9 mouse cellular contexts compared by ENCODE assay signal in genomic region chr7:19769001-19769400, GRCm38 (mm10). TPM values are rescaled to one million over a fixed set of nuclear protein-coding genes. Genes with fewer than 3 reads are reported as not detected.
A peak's percentile ranks its signal among the peaks of the same experiment; 100 is the strongest.
DNase-seq lines count a peak whose midpoint lies in the region; ATAC-seq and TF ChIP-seq lines count a peak whose summit lies in the region.
"Had no signal": no experiment of that assay in that cellular context is flagged by ENCODE, and none has a peak within 500 bp of the region (broad histone marks: within the 10 kb centered on the region; RNA-seq: fewer than 3 reads in every experiment).

No protein-coding gene starts in this region.

- H3K27ac ChIP-seq in heart, adult 2 months: peak overlapping the region; percentile 96
- no peak overlapping the region for H3K27ac ChIP-seq in midbrain, embryonic 10.5 days (replicated peaks)
- no peak overlapping the region for H3K27ac ChIP-seq in midbrain, embryonic 11.5 days (ENCODE audit: low read depth, low read length)
- 0 out of 2 replicates have a peak overlapping the region, but pooled peaks have one; percentile 22 for H3K27ac ChIP-seq in stomach, embryonic 14.5 days (ENCODE audit: low read length)

- WGBS in heart, adult 2 months: 15% methylated on average over 4 of the region's 4 CpGs
- 22% methylated on average over 4 of the region's 4 CpGs for WGBS in midbrain, embryonic 10.5 days
- WGBS in midbrain, embryonic 11.5 days: 27% methylated on average over 4 of the region's 4 CpGs
- 13% methylated on average over 4 of the region's 4 CpGs for WGBS in stomach, embryonic 14.5 days

- H3K27me3 ChIP-seq in heart, adult 2 months (ENCODE audit: control insufficient read depth, insufficient read depth, low read length): no peaks in the 10 kb centered on the region
- peaks cover 43% of the 10 kb centered on the region for H3K27me3 ChIP-seq in midbrain, embryonic 10.5 days (ENCODE audit: low read depth, poor library complexity, severe bottlenecking)
- H3K27me3 ChIP-seq in midbrain, embryonic 11.5 days (ENCODE audit: control insufficient read depth, insufficient read depth, low read length): peaks cover 24% of the 10 kb centered on the region
- no peaks in the 10 kb centered on the region for H3K27me3 ChIP-seq in stomach, embryonic 14.5 days (ENCODE audit: control insufficient read depth, insufficient read depth, low read length)

- H3K9me3 ChIP-seq in midbrain, embryonic 10.5 days (replicated peaks): 0 out of 2 replicates have a peak, but pooled peaks cover 2% of the 10 kb centered on the region
- no peaks in the 10 kb centered on the region for H3K9me3 ChIP-seq in midbrain, embryonic 11.5 days (ENCODE audit: control insufficient read depth, low read length)
- H3K9me3 ChIP-seq in stomach, embryonic 14.5 days (ENCODE audit: control insufficient read depth, low read depth, low read length): no peaks in the 10 kb centered on the region

- ATAC-seq in midbrain, embryonic 11.5 days (ENCODE audit: low FRiP score): no peak
- ATAC-seq in stomach, embryonic 14.5 days (ENCODE audit: insufficient number of reproducible peaks, insufficient read depth, low FRiP score, low read depth): peak; percentile 70

- peak overlapping the region; percentile 93 for H3K4me3 ChIP-seq in heart, adult 2 months
- H3K4me3 ChIP-seq in midbrain, embryonic 10.5 days: peak overlapping the region; percentile 62; the same call in 1 of the 2 replicates
- no peak overlapping the region for H3K4me3 ChIP-seq in midbrain, embryonic 11.5 days (ENCODE audit: low read depth, low read length)
- H3K4me3 ChIP-seq in stomach, embryonic 14.5 days (ENCODE audit: low read depth, low read length): peak overlapping the region; percentile 62

- no peak for TF ChIP-seq EP300 in heart, adult 2 months (IDR thresholded peaks at IDR 0.05; ENCODE audit: insufficient read depth, low read depth, low read length)

- no peak for TF ChIP-seq CTCF in heart, adult 2 months (IDR thresholded peaks at IDR 0.05)

- TF ChIP-seq POLR2A in heart, adult 2 months (IDR thresholded peaks at IDR 0.05; ENCODE audit: insufficient read depth, low read depth, low read length): no peak

- peak overlapping the region; percentile 91 for H3K9ac ChIP-seq in heart, adult 2 months (ENCODE audit: low read depth, low read length)
- H3K9ac ChIP-seq in midbrain, embryonic 11.5 days (ENCODE audit: low read length): no peak overlapping the region
- no peak overlapping the region for H3K9ac ChIP-seq in stomach, embryonic 14.5 days (replicated peaks; ENCODE audit: low read depth, low read length)

- DNase-seq in heart, adult 2 months: no peak
- DNase-seq in heart, adult 9 months (ENCODE audit: low spot score in 2 of 2): no peak
- DNase-seq in midbrain, embryonic 10.5 days (ENCODE audit: low spot score): no peak
- DNase-seq in midbrain, embryonic 11.5 days (ENCODE audit: low spot score, missing footprints): no peak
- DNase-seq in kidney, postnatal 10 days: peak; percentile 65
- no peak for DNase-seq in right cerebral cortex, postnatal 4 days
- DNase-seq in frontal cortex, postnatal 14 days (ENCODE audit: low spot score in 2 of 2): no peak

- H3K79me2 ChIP-seq in heart, adult 2 months (replicated peaks; ENCODE audit: control insufficient read depth, insufficient read depth, low read length): no peaks in the 10 kb centered on the region; the same call in 1 of the 2 replicates

- no peak overlapping the region for H3K4me2 ChIP-seq in midbrain, embryonic 11.5 days
- H3K4me2 ChIP-seq in stomach, embryonic 14.5 days (replicated peaks; ENCODE audit: low read depth, low read length): peak overlapping the region; percentile 91

- H3K36me3 ChIP-seq in heart, adult 2 months (ENCODE audit: control insufficient read depth, insufficient read depth, low read length): peaks cover 5% of the 10 kb centered on the region
- 0 out of 2 replicates have a peak, but pooled peaks cover 5% of the 10 kb centered on the region for H3K36me3 ChIP-seq in midbrain, embryonic 10.5 days
- no peaks in the 10 kb centered on the region for H3K36me3 ChIP-seq in midbrain, embryonic 11.5 days (ENCODE audit: control insufficient read depth, insufficient read depth, low read length)
- peaks cover 16% of the 10 kb centered on the region for H3K36me3 ChIP-seq in stomach, embryonic 14.5 days (ENCODE audit: control insufficient read depth, insufficient read depth, low read length)

- intact Hi-C loops in heart, adult 2 months (cut with DNase I): loop anchor here (2.0 kb wide), 1 partner anchor 14 kb away; no protein-coding TSS in a partner anchor

- H3K4me1 ChIP-seq in heart, adult 2 months (ENCODE audit: control insufficient read depth, insufficient read depth, low read length): peaks cover 16% of the 10 kb centered on the region
- H3K4me1 ChIP-seq in midbrain, embryonic 10.5 days: peaks cover 30% of the 10 kb centered on the region
- H3K4me1 ChIP-seq in midbrain, embryonic 11.5 days (ENCODE audit: control insufficient read depth, insufficient read depth, low read length): peaks cover 13% of the 10 kb centered on the region
- peaks cover 26% of the 10 kb centered on the region for H3K4me1 ChIP-seq in stomach, embryonic 14.5 days (ENCODE audit: control insufficient read depth, insufficient read depth, low read length)

RNA-seq across cellular contexts. Expression of gene Bcam, which starts 1.8 kb away (rescaled TPM):
- 100 to 1,000 TPM; 190 to 214 TPM for total RNA-seq in heart, adult 2 months (2021)
- polyA plus RNA-seq in heart, adult 2 months (2012; rRNA removed): 240 and 262 TPM in 2 replicates
- polyA plus RNA-seq in midbrain, embryonic 10.5 days (2016; fragmentation: Nextera tagmentation; extraction: Ambion mirVana): 25.3 and 32.2 TPM in 2 replicates
- polyA plus RNA-seq in midbrain, embryonic 11.5 days (2014; fragmentation: Nextera tagmentation; extraction: Ambion mirVana): 11.7 and 13.2 TPM in 2 replicates
- 156 and 164 TPM in 2 replicates for polyA plus RNA-seq in stomach, embryonic 14.5 days (2014; fragmentation: Nextera tagmentation; extraction: Ambion mirVana)

RNA-seq across cellular contexts. Expression of gene Nectin2, which starts 18.7 kb away (rescaled TPM):
- total RNA-seq in heart, adult 2 months (2021): 10 to 100 TPM; 30.2 to 41.4 TPM
- polyA plus RNA-seq in heart, adult 2 months (2012; rRNA removed): 29.4 and 30.7 TPM in 2 replicates
- 76.4 and 88.7 TPM in 2 replicates for polyA plus RNA-seq in midbrain, embryonic 10.5 days (2016; fragmentation: Nextera tagmentation; extraction: Ambion mirVana)
- polyA plus RNA-seq in midbrain, embryonic 11.5 days (2014; fragmentation: Nextera tagmentation; extraction: Ambion mirVana): 48.0 and 52.8 TPM in 2 replicates
- polyA plus RNA-seq in stomach, embryonic 14.5 days (2014; fragmentation: Nextera tagmentation; extraction: Ambion mirVana): 106 and 113 TPM in 2 replicates

RNA-seq across cellular contexts. Expression of gene Cblc, which starts 27.6 kb away (rescaled TPM):
- under 1 TPM; 0.63 to 0.77 TPM for total RNA-seq in heart, adult 2 months (2021)
- 0.41 and 1.2 TPM in 2 replicates for polyA plus RNA-seq in heart, adult 2 months (2012; rRNA removed)
- 0.62 and 0.70 TPM in 2 replicates for polyA plus RNA-seq in midbrain, embryonic 10.5 days (2016; fragmentation: Nextera tagmentation; extraction: Ambion mirVana)
- polyA plus RNA-seq in midbrain, embryonic 11.5 days (2014; fragmentation: Nextera tagmentation; extraction: Ambion mirVana): not detected in 2 replicates
- polyA plus RNA-seq in stomach, embryonic 14.5 days (2014; fragmentation: Nextera tagmentation; extraction: Ambion mirVana): 15.1 and 17.7 TPM in 2 replicates
- polyA plus RNA-seq: C2C12 had no signal

RNA-seq across cellular contexts. Expression of gene Bcl3, which starts 53.6 kb away (rescaled TPM):
- total RNA-seq in heart, adult 2 months (2021): 1 to 10 TPM; 3.5 to 6.1 TPM
- 11.9 and 14.0 TPM in 2 replicates for polyA plus RNA-seq in heart, adult 2 months (2012; rRNA removed)
- 1.1 and 1.8 TPM in 2 replicates for polyA plus RNA-seq in midbrain, embryonic 10.5 days (2016; fragmentation: Nextera tagmentation; extraction: Ambion mirVana)
- 0.47 and 0.67 TPM in 2 replicates for polyA plus RNA-seq in midbrain, embryonic 11.5 days (2014; fragmentation: Nextera tagmentation; extraction: Ambion mirVana)
- polyA plus RNA-seq in stomach, embryonic 14.5 days (2014; fragmentation: Nextera tagmentation; extraction: Ambion mirVana): 10.7 and 11.5 TPM in 2 replicates

RNA-seq across cellular contexts. Expression of gene Tomm40, which starts 53.8 kb away (rescaled TPM):
- 10 to 100 TPM; 92.7 to 98.2 TPM for total RNA-seq in heart, adult 2 months (2021)
- 81.9 and 91.2 TPM in 2 replicates for polyA plus RNA-seq in heart, adult 2 months (2012; rRNA removed)
- polyA plus RNA-seq in midbrain, embryonic 10.5 days (2016; fragmentation: Nextera tagmentation; extraction: Ambion mirVana): 189 and 210 TPM in 2 replicates
- polyA plus RNA-seq in midbrain, embryonic 11.5 days (2014; fragmentation: Nextera tagmentation; extraction: Ambion mirVana): 113 and 138 TPM in 2 replicates
- polyA plus RNA-seq in stomach, embryonic 14.5 days (2014; fragmentation: Nextera tagmentation; extraction: Ambion mirVana): 91.2 and 108 TPM in 2 replicates

Comparison
In these comparisons a context has a peak if more than half of its experiments do, and no peak if none do; other contexts are left out.
1. H3K27ac ChIP-seq: peak in heart, adult 2 months (single experiment) and stomach, embryonic 14.5 days (single experiment); none in midbrain, embryonic 10.5 days (single experiment) and midbrain, embryonic 11.5 days (single experiment).